ENCODE assay signal across 22 mouse cellular contexts in genomic region chr6:118926669-118927068, GRCm38 (mm10).
DNase-seq lines count a peak whose midpoint lies in the region; ATAC-seq and TF ChIP-seq lines count a peak whose summit lies in the region.
"Had no signal": no experiment of that assay in that cellular context is flagged by ENCODE, and none has a peak within 500 bp of the region (broad histone marks: within the 10 kb centered on the region; RNA-seq: fewer than 3 reads in every experiment).

No protein-coding gene starts in this region.

- H3K27me3 ChIP-seq in hindbrain, embryonic 10.5 days (ENCODE audit: insufficient read depth, poor library complexity, severe bottlenecking): no peaks in the 10 kb centered on the region
- no peaks in the 10 kb centered on the region for H3K27me3 ChIP-seq in hindbrain, postnatal 0 days (ENCODE audit: insufficient read depth, low read length)
- no peaks in the 10 kb centered on the region for H3K27me3 ChIP-seq in limb, embryonic 10.5 days (ENCODE audit: low read depth, poor library complexity, severe bottlenecking)
- 0 out of 2 replicates have a peak, but pooled peaks cover 2% of the 10 kb centered on the region for H3K27me3 ChIP-seq in intestine, embryonic 15.5 days (replicated peaks)
- H3K27me3 ChIP-seq: forebrain, embryonic 13.5 days; hindbrain, embryonic 13.5 days; Patski had no signal

- peaks cover 40% of the 10 kb centered on the region for H3K4me1 ChIP-seq in hindbrain, embryonic 10.5 days (replicated peaks)
- H3K4me1 ChIP-seq in hindbrain, postnatal 0 days (ENCODE audit: insufficient read depth, low read length): no peaks in the 10 kb centered on the region
- H3K4me1 ChIP-seq in limb, embryonic 10.5 days: peaks cover 96% of the 10 kb centered on the region
- no peaks in the 10 kb centered on the region for H3K4me1 ChIP-seq in intestine, embryonic 15.5 days (replicated peaks)

- ATAC-seq in hindbrain, postnatal 0 days: no peak
- no peak for ATAC-seq in intestine, embryonic 15.5 days
- ATAC-seq: forebrain, embryonic 13.5 days; forebrain, embryonic 16.5 days; hindbrain, embryonic 16.5 days; inflammation-experienced regulatory T-cells, adult 6 months; intestine, postnatal 0 days; Patski had no signal

- peak; percentile 52 to 84 for DNase-seq in adrenal gland, adult (ENCODE audit: inconsistent age in 2 of 2, low spot score in 1 of 2)
- no peak for DNase-seq in adrenal gland, postnatal 25 days
- no peak for DNase-seq in hindbrain, embryonic 10.5 days (ENCODE audit: low spot score)
- DNase-seq in hindbrain, postnatal 0 days (ENCODE audit: low spot score): no peak
- no peak for DNase-seq in limb, embryonic 10.5 days (ENCODE audit: low spot score)
- DNase-seq: cerebellum, adult 18-20 months; cerebellum, adult 9-10 months; cerebellum, postnatal 14 days; gastrocnemius, adult 2 months; gastrocnemius, postnatal 14 days; heart, adult 11 months had no signal

- no peak overlapping the region for H3K9ac ChIP-seq in hindbrain, postnatal 0 days (replicated peaks; ENCODE audit: low read length)
- H3K9ac ChIP-seq in intestine, embryonic 15.5 days: no peak overlapping the region
- H3K9ac ChIP-seq: forebrain, embryonic 13.5 days; hindbrain, embryonic 13.5 days had no signal

- 0 out of 2 replicates have a peak overlapping the region, but pooled peaks have one; percentile 2 for H3K27ac ChIP-seq in hindbrain, embryonic 10.5 days
- H3K27ac ChIP-seq in hindbrain, postnatal 0 days: no peak overlapping the region
- peak overlapping the region; percentile 65 for H3K27ac ChIP-seq in limb, embryonic 10.5 days
- H3K27ac ChIP-seq in intestine, embryonic 15.5 days: no peak overlapping the region
- H3K27ac ChIP-seq: forebrain, embryonic 10.5 days; forebrain, embryonic 13.5 days; gastrocnemius, adult 2 months; hindbrain, embryonic 13.5 days had no signal

- no peaks in the 10 kb centered on the region for H3K36me3 ChIP-seq in hindbrain, embryonic 10.5 days
- no peaks in the 10 kb centered on the region for H3K36me3 ChIP-seq in hindbrain, postnatal 0 days (ENCODE audit: insufficient read depth, low read length)
- no peaks in the 10 kb centered on the region for H3K36me3 ChIP-seq in limb, embryonic 10.5 days
- H3K36me3 ChIP-seq in intestine, embryonic 15.5 days: no peaks in the 10 kb centered on the region
- H3K36me3 ChIP-seq: forebrain, embryonic 10.5 days; G1E; hindbrain, embryonic 13.5 days had no signal

- WGBS in hindbrain, embryonic 10.5 days: 75% methylated on average over 3 of the region's 3 CpGs
- 72% methylated on average over 3 of the region's 3 CpGs for WGBS in hindbrain, postnatal 0 days
- 71% methylated on average over 3 of the region's 3 CpGs for WGBS in limb, embryonic 10.5 days
- 71% methylated on average over 3 of the region's 3 CpGs for WGBS in intestine, embryonic 15.5 days

- H3K4me2 ChIP-seq in hindbrain, postnatal 0 days (ENCODE audit: low read depth, low read length): no peak overlapping the region
- H3K4me2 ChIP-seq in intestine, embryonic 15.5 days (replicated peaks): no peak overlapping the region
- H3K4me2 ChIP-seq: forebrain, embryonic 13.5 days; heart, embryonic 11.5 days; hindbrain, embryonic 13.5 days had no signal

- H3K4me3 ChIP-seq in hindbrain, embryonic 10.5 days: no peak overlapping the region
- H3K4me3 ChIP-seq in hindbrain, postnatal 0 days (ENCODE audit: low read length): no peak overlapping the region
- H3K4me3 ChIP-seq in limb, embryonic 10.5 days: no peak overlapping the region
- no peak overlapping the region for H3K4me3 ChIP-seq in intestine, embryonic 15.5 days (replicated peaks)
- H3K4me3 ChIP-seq: forebrain, embryonic 10.5 days; forebrain, embryonic 13.5 days; gastrocnemius, adult 2 months; hindbrain, embryonic 13.5 days had no signal

- TF ChIP-seq CTCF in hindbrain, postnatal 0 days (IDR thresholded peaks at IDR 0.05; ENCODE audit: low read depth): no peak

- no peaks in the 10 kb centered on the region for H3K9me3 ChIP-seq in hindbrain, embryonic 10.5 days
- no peaks in the 10 kb centered on the region for H3K9me3 ChIP-seq in hindbrain, postnatal 0 days (ENCODE audit: low read length)
- no peaks in the 10 kb centered on the region for H3K9me3 ChIP-seq in limb, embryonic 10.5 days (replicated peaks)
- H3K9me3 ChIP-seq in intestine, embryonic 15.5 days: no peaks in the 10 kb centered on the region
- H3K9me3 ChIP-seq: forebrain, embryonic 10.5 days; forebrain, embryonic 13.5 days; hindbrain, embryonic 13.5 days had no signal

Comparison
In these comparisons a context has a peak if more than half of its experiments do, and no peak if none do; other contexts are left out.
1. DNase-seq: peak in adrenal gland, adult (2 of 2); none in adrenal gland, postnatal 25 days (single experiment), hindbrain, embryonic 10.5 days (single experiment), hindbrain, postnatal 0 days (single experiment) and limb, embryonic 10.5 days (single experiment).
2. H3K27ac ChIP-seq: peak in hindbrain, embryonic 10.5 days (single experiment) and limb, embryonic 10.5 days (single experiment); none in hindbrain, postnatal 0 days (single experiment) and intestine, embryonic 15.5 days (single experiment).